Comparison of ENCODE assay signal across 11 mouse cellular contexts in genomic region chr6:112108651-112109050, GRCm38 (mm10).
DNase-seq lines count a peak whose midpoint lies in the region; ATAC-seq lines count a peak whose summit lies in the region.
"Had no signal": no experiment of that assay in that cellular context is flagged by ENCODE, and none has a peak within 500 bp of the region (broad histone marks: within the 10 kb centered on the region; RNA-seq: fewer than 3 reads in every experiment).

No protein-coding gene starts in this region.

- no peaks in the 10 kb centered on the region for H3K4me1 ChIP-seq in embryonic facial prominence, embryonic 14.5 days (ENCODE audit: control insufficient read depth, insufficient read depth, low read length)
- no peaks in the 10 kb centered on the region for H3K4me1 ChIP-seq in embryonic facial prominence, embryonic 10.5 days
- H3K4me1 ChIP-seq: liver, embryonic 12.5 days had no signal

- no peak overlapping the region for H3K9ac ChIP-seq in embryonic facial prominence, embryonic 14.5 days (ENCODE audit: low read depth, low read length)
- H3K9ac ChIP-seq: liver, embryonic 12.5 days had no signal

- H3K36me3 ChIP-seq in embryonic facial prominence, embryonic 14.5 days (ENCODE audit: control insufficient read depth, insufficient read depth, low read length) = no peaks in the 10 kb centered on the region
- H3K36me3 ChIP-seq in embryonic facial prominence, embryonic 10.5 days (replicated peaks) = no peaks in the 10 kb centered on the region
- H3K36me3 ChIP-seq: liver, embryonic 12.5 days had no signal

- H3K4me2 ChIP-seq in embryonic facial prominence, embryonic 14.5 days (ENCODE audit: low read depth, low read length) = no peak overlapping the region
- H3K4me2 ChIP-seq: liver, embryonic 12.5 days had no signal

- peak; percentile 36 for DNase-seq in embryonic facial prominence, embryonic 14.5 days (ENCODE audit: low spot score)
- no peak for DNase-seq in embryonic facial prominence, embryonic 10.5 days (ENCODE audit: low spot score)
- peak; percentile 2 for DNase-seq in cerebellum, adult 9-10 months
- peak; percentile 29 for DNase-seq in layer of hippocampus, adult 9-10 months (ENCODE audit: low spot score)
- DNase-seq in lung, postnatal 4 days = peak; percentile 10 to 60
- DNase-seq in spleen, postnatal 10 days (ENCODE audit: low spot score in 2 of 2) = no peak
- no peak for DNase-seq in gastrocnemius, postnatal 10 days
- no peak for DNase-seq in B cell, adult 2 months
- DNase-seq: gastrocnemius, adult 2 months; spleen, adult 18-20 months had no signal

- H3K9me3 ChIP-seq in embryonic facial prominence, embryonic 14.5 days (ENCODE audit: control insufficient read depth, low read length) = no peaks in the 10 kb centered on the region
- no peaks in the 10 kb centered on the region for H3K9me3 ChIP-seq in embryonic facial prominence, embryonic 10.5 days
- H3K9me3 ChIP-seq: liver, embryonic 12.5 days had no signal

- no peaks in the 10 kb centered on the region for H3K27me3 ChIP-seq in embryonic facial prominence, embryonic 14.5 days (replicated peaks; ENCODE audit: control insufficient read depth, insufficient read depth, low read length)
- no peaks in the 10 kb centered on the region for H3K27me3 ChIP-seq in embryonic facial prominence, embryonic 10.5 days (replicated peaks; ENCODE audit: low read depth, poor library complexity, severe bottlenecking)
- H3K27me3 ChIP-seq: liver, embryonic 12.5 days had no signal

- no peak for ATAC-seq in embryonic facial prominence, embryonic 14.5 days (ENCODE audit: low read depth)
- ATAC-seq: liver, embryonic 12.5 days had no signal

- 82% methylated on average over 13 of the region's 13 CpGs for WGBS in embryonic facial prominence, embryonic 14.5 days
- WGBS in embryonic facial prominence, embryonic 10.5 days = 93% methylated on average over 13 of the region's 13 CpGs

- no peak overlapping the region for H3K4me3 ChIP-seq in embryonic facial prominence, embryonic 14.5 days (ENCODE audit: low read depth, low read length)
- no peak overlapping the region for H3K4me3 ChIP-seq in embryonic facial prominence, embryonic 10.5 days
- H3K4me3 ChIP-seq: gastrocnemius, adult 2 months; liver, embryonic 12.5 days had no signal

- no peak overlapping the region for H3K27ac ChIP-seq in embryonic facial prominence, embryonic 14.5 days (replicated peaks; ENCODE audit: low read depth, low read length)
- H3K27ac ChIP-seq in embryonic facial prominence, embryonic 10.5 days (replicated peaks) = no peak overlapping the region
- H3K27ac ChIP-seq: gastrocnemius, adult 2 months; liver, embryonic 12.5 days had no signal

Comparison
In these comparisons a context has a peak if more than half of its experiments do, and no peak if none do; other contexts are left out.
1. DNase-seq: peak in embryonic facial prominence, embryonic 14.5 days (single experiment), cerebellum, adult 9-10 months (single experiment), layer of hippocampus, adult 9-10 months (single experiment) and lung, postnatal 4 days (2 of 2); none in embryonic facial prominence, embryonic 10.5 days (single experiment), spleen, postnatal 10 days (0 of 2), gastrocnemius, postnatal 10 days (single experiment) and B cell, adult 2 months (0 of 2).